Comparison of ENCODE assay signal across 12 mouse cellular contexts in the genomic region with DNA sequence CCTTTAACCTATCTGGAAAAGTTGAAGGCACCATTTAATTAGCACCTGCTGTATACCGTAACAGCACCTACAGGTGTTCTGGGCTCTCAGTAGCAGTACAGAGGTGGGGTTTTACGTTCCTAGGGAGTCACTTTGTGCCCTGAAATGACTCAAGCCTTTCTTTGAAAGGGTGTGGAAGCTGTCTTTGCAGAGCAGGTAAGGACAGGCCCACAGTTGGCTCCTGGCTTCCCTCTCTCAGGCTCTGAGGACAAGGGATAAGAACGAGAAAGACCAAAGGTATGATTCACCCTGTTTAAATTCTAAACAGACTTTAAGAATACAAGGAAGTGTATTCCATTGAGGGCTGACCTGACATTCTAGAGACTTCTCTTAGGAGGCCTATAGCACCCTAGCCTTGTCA. TPM values are rescaled to one million over a fixed set of nuclear protein-coding genes. Genes with fewer than 3 reads are reported as not detected.
"Had no signal": no experiment of that assay in that cellular context is flagged by ENCODE, and none has a peak within 500 bp of the region (broad histone marks: within the 10 kb centered on the region; RNA-seq: fewer than 3 reads in every experiment).

No protein-coding gene starts in this region.

- H3K27me3 ChIP-seq: liver, embryonic 12.5 days; midbrain, embryonic 12.5 days; neural tube, embryonic 13.5 days; neural tube, embryonic 15.5 days had no signal

- H3K9ac ChIP-seq: liver, embryonic 12.5 days; liver, embryonic 14.5 days; lung, embryonic 14.5 days; midbrain, embryonic 12.5 days; neural tube, embryonic 13.5 days; neural tube, embryonic 15.5 days had no signal

- DNase-seq: right cerebral cortex, adult 18-20 months; right cerebral cortex, postnatal 14 days had no signal

- H3K4me2 ChIP-seq: liver, embryonic 12.5 days; lung, embryonic 14.5 days; midbrain, embryonic 12.5 days; neural tube, embryonic 13.5 days; neural tube, embryonic 15.5 days had no signal

- ATAC-seq: liver, embryonic 12.5 days; midbrain, embryonic 16.5 days had no signal

- H3K9me3 ChIP-seq: midbrain, embryonic 10.5 days; midbrain, embryonic 12.5 days; neural tube, embryonic 13.5 days; neural tube, embryonic 15.5 days had no signal

- H3K36me3 ChIP-seq: liver, embryonic 12.5 days; midbrain, embryonic 10.5 days; midbrain, embryonic 12.5 days; neural tube, embryonic 13.5 days; neural tube, embryonic 15.5 days had no signal

- H3K4me3 ChIP-seq: liver, embryonic 12.5 days; midbrain, embryonic 10.5 days; midbrain, embryonic 12.5 days; myocyte; neural tube, embryonic 13.5 days; neural tube, embryonic 15.5 days had no signal

- H3K27ac ChIP-seq: liver, embryonic 12.5 days; liver, embryonic 14.5 days; midbrain, embryonic 10.5 days; midbrain, embryonic 12.5 days; neural tube, embryonic 13.5 days; neural tube, embryonic 15.5 days had no signal

RNA-seq across cellular contexts. Expression of a gene that starts 58.3 kb away (rescaled TPM):
- total RNA-seq: megakaryocyte, adult 5-6 weeks had no signal
